Mouse (Mus musculus): Measurements from ENCODE around the gene AU021092. TPM values are rescaled to one million over a fixed set of nuclear protein-coding genes. Genes with fewer than 3 reads are reported as not detected.

The AU021092 gene
- total RNA-seq, 4 experiments from 2014 or later, result 29.9 to 35.1 (median 31.2) TPM

GRCm38 (mm10) chr16:5212150-5212549 is 9.9 kb downstream of the AU021092 start:
- no peak for DNase-seq

DNA sequence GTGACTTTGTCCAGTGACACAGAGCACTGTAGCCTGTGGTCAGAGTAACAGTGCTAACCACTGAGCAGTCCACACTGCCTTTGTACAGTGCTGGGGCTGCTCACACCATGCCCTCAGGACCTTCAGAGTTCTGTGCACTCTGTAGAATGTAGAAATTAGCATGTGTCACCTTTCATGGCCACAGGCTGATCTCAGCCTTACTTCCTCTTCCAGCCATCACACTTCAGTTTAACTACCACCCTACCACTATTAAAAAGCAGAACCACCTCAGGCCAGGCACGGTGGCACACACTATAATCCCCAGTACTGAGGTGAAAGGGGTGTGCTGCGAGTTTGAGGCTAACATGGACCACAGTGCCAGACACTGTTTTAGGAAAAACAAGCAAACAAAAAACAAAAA is 11.7 kb downstream of the AU021092 start:
- no peak for DNase-seq

DNA sequence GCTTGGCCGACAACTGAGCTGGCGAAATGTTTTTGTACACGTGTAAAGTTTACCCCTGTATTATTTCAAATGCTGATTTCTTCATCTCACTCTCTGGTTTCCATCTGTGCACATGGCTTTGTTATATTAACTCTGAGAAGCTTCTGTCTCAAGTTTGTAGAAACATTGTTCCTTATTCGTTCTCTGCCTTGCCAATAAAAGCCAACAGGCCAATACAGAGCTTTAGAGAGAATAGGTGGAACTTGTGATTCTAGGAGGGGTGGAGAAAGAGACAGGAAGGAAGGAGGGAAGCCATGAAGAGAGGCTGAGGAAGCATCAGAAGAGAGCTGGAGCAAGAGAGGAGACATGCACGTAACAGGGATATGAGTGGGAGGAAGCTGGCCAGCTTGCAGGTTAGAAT is 16.0 kb downstream of the AU021092 start:
- DNase-seq, result no peak

- no peak for DNase-seq
Observed at GRCm38 (mm10) chr16:5205431-5205970, 16.6 kb downstream of the AU021092 start.

DNA sequence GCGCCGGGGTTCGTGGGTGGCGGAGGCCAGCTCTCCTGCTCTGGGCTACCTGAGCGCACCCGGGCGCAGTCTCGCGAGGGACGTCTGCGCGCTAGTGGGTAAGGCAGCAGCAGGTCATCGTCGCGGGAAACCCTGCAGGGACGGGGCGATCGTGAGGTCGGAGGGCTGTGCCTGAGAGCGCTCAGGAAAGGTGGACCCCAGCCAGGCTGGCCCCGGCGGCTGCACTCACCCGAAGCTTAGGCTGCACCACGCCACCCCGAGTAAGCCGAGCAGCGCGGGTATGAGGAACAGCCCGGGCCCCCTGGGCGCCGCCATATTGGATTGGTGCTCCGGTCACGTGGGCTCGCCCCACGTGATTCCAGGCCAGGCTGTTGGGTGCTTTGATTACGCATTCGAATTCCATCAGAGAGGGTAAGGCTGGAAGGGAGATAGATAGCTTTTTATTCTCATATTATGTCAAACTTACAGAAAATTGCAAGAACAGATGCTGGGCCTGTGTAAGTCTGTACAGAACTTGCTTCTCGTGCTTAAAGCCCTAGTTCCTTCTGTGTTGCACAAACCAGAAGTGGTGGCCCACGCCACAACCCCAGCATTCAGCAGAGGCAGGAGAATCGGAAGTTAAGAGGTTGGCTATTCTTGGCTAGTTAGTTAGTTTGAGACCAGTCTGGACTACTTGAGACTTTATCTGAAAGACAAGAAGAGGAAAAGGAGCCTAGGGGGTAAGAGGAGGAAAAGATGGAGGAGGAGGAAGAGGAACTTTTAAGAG is 18.2 kb downstream of the AU021092 start, which contains the start of gene Nagpa:
Gene Nagpa, minus strand, starts transcription at position 345 of the 766 bp plus-strand sequence.
- peak; percentile 70 for DNase-seq

DNA sequence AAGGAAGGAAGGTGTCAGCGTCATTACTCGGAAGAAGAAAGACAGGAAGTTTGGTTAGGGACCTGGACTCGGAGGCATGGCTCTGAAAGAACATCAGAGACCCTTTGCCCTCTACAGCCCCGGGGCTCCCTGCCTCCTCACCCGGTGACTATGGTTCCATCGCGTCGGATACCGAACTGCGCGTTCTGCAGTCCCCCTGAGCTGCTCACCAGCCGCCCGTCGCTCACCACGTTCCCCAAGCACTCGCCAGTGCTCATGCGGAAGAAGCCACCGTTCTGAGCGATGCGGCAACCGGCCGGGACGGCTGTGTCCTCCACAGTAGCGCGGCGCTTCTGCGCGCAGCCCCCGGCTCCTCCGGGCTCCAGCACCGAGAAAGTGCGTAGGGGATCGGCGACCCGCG is 18.9 kb downstream of the AU021092 start:
- no peak for DNase-seq

DNA sequence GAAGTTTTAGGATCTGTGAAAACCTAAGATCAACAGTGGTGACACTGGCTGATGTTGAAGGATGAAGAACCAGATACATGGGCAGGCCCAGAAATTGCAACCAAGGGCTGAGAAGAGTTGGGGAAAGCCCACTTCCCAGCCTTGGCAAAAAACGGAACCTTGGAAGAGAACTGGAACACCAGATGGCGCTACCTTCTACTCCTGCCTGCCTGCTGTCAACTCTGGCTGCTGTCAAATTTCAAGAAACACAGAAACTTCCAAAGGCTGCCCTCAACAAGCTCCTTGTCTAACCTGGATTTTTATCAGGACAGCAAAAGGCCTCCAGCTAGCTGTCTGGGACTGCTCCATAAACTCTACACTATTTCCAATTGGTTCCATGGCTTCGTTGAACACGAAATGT is 19.4 kb downstream of the AU021092 start:
- DNase-seq, result no peak

- DNase-seq, result peak; percentile 43
Observed at GRCm38 (mm10) chr16:5195080-5195479, 27.0 kb downstream of the AU021092 start.

- no peak for DNase-seq
Observed at GRCm38 (mm10) chr16:5186234-5186633, 35.9 kb downstream of the AU021092 start.

DNA sequence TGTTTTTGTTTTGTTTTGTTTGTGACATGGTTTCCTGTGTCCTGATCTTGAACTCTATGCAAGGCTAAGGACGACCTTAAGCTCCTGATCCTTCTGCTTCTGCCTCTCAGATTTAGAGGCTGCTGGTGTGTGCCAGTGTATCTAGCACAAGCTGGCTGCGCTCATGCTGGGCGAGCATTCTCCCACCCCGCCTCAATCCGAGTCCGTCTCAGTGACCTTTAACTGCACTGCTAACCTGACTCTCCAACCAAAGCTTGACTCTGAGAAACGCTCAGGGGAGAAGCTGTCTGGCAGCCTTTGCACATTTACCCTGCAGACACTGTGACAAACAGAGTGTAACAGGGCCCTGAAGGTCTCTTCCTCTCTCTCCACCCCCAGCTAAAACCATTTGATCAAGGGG is 36.4 kb downstream of the AU021092 start:
- no peak for DNase-seq

DNA sequence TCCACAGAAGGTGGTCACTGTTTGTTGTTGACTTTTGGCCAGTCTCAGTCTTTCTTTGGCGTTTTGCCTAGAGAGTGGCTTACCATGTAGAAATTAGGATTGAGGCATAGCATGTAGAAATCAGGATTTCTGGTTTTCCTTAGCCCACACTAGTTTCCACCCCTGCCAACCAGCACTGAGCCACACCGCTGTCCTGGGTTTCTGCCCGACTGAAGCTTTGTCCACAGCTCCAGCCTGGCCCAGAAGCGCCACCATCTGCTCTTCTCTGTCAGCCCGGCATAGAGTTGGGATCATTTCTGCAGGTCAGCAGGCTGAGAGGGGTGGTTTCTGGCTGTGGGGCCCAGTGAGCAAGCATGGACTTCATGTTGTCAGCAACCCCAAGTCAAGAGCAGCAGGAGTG is 37.1 kb downstream of the AU021092 start:
- no peak for DNase-seq

DNA sequence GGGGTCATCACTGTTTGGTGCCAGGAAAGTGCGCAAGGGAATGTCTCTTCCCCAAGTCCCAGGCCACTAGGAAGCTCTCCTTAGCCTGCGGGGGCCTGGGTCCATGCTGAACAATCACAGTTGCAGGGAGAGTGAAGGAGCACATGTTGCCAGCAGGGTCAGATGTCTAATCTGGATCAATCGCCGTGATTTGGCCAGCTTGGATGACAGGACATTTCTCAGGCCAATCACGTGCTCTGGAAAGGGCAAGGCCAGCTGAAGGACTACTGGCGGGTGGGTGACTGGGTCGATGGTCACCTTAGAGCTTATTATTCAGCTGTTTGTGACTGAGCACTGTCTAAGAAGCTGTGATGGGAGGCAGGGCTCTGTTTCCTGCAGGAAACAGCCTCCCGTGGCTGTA is 38.0 kb downstream of the AU021092 start:
- peak; percentile 78 for DNase-seq

GRCm38 (mm10) chr16:5183310-5183975 is 38.7 kb downstream of the AU021092 start:
- no peak for DNase-seq

DNA sequence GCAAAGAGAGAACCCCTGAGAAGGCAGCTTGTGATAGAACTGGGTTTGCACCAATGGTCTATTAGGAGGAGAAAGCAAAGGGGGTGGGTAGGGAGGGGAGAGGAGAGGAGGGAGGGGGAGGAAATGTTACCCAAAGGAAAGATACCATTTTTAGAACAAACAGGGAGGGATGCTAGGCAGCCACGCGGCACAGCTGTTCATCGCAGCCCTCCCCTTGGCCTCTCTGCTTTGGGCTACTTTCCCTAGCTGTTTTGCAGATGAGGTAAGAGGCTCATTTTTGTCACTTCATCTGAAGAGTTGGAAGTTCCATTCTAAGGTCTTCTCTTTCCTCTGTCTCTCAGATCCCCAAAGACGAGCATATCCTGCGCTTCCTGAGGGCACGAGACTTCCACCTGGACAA is 49.5 kb downstream of the AU021092 start:
- DNase-seq, result no peak

- peak; percentile 18 for DNase-seq
Observed at GRCm38 (mm10) chr16:5168829-5169228, 53.3 kb downstream of the AU021092 start.

DNA sequence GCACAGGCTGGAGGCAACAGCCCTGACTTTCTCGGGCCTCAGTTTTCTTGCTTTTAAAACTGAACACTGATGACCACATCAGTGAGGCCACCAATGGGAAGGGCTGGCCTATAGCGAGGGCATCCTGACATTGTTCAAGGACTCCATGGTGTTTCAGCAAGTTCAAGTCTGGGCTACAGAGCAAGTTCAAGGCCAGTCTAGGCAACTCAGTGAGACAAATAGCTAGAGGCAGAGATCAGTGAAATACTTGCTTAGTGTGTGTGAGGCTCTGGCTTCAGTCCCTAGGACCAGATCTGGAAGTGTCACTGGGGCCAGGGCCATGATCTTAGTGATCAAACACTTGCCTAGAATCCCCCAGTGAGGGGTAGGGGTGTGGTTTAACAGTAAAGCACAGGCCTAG is 54.1 kb downstream of the AU021092 start:
- peak; percentile 54 for DNase-seq

- DNase-seq, result no peak
Observed at GRCm38 (mm10) chr16:5164327-5164726, 57.8 kb downstream of the AU021092 start.

Small RNA genes within 50 kb of the gene (microRNA-seq; reads per million reads assigned to microRNA genes)
- gene Gm23689 (0 reads per million in 2 experiments), gene Gm26095 (0 reads per million in 2 experiments), gene Mir6364 (0 reads per million in 2 experiments)

Other genes starting within 250 kb of the AU021092 start
- not detected for gene Sept12, start 224.4 kb downstream of the AU021092 start, total RNA-seq (2022)
- not detected for gene Smim22, start 215.0 kb downstream of the AU021092 start, total RNA-seq (2022)
- 10 to 100 TPM; 24.3 to 50.0 (median 36.7) TPM for gene Rogdi, start 208.7 kb downstream of the AU021092 start, total RNA-seq (2022)
- gene Glyr1, start 172.4 kb downstream of the AU021092 start, total RNA-seq (2022), result 100 to 1,000 TPM in 3 of 4 experiments, 10 to 100 TPM in 1; 96.3 to 120 (median 114) TPM
- gene Ubn1, start 172.2 kb downstream of the AU021092 start, total RNA-seq (2022), result 10 to 100 TPM; 34.1 to 41.6 (median 38.6) TPM
- gene Ppl, start 89.9 kb downstream of the AU021092 start, total RNA-seq (2022), result 10 to 100 TPM in 2 of 4 experiments, 1 to 10 TPM in 2; 3.1 to 17.7 (median 9.9) TPM
- under 1 TPM; 0.17 to 0.35 (median 0.23) TPM for gene Sec14l5, start 75.2 kb downstream of the AU021092 start, total RNA-seq (2022)
- gene Nagpa, start 18.3 kb downstream of the AU021092 start, total RNA-seq (2022), result 10 to 100 TPM; 28.2 to 37.9 (median 33.4) TPM
- gene Alg1, start 11.3 kb upstream of the AU021092 start, total RNA-seq (2022), result 10 to 100 TPM; 38.0 to 53.2 (median 43.5) TPM
- gene Eef2kmt, start 33.7 kb upstream of the AU021092 start, total RNA-seq (2022), result 10 to 100 TPM; 25.3 to 33.9 (median 32.5) TPM